Mouse (Mus musculus): ENCODE results near the gene Upp1. TPM values are rescaled to one million over a fixed set of nuclear protein-coding genes. Genes with fewer than 3 reads are reported as not detected.

Upp1 gene
- total RNA-seq (2021) = 1 to 10 TPM; 1.1 to 1.3 TPM
- long read RNA-seq, experiment 1 = 0 reads
- long read RNA-seq, experiment 2, partial matches to known transcripts = 0 of 1 reads
- long read RNA-seq, experiment 2, other reads (novel, unspliced or antisense) = 0 of 1 reads

DNA sequence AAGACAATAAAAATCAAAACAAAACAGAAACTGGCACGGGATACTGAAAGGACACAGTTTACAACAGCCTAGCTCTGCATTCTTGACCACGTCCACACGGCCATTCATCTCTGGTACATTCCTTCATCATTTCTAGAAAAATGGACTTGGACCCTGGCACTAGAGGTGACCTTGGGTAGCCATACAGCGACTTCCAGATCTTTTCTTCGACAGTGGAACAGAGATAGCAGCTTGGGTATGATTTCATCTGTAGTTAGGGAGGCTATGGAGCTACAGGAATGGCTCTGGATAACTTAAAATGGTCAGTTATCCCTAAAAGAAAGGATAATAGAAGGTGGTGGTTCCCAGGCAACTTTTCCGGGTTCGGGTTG, at the start of gene Upp1:
TSS of gene Upp1 (plus strand) at position 54 of the 371 bp plus-strand sequence.
- intact Hi-C loops (cut with DNase I; ENCODE audit: low total_unique reads) = no loop called here
- DNase-seq = no peak

DNA sequence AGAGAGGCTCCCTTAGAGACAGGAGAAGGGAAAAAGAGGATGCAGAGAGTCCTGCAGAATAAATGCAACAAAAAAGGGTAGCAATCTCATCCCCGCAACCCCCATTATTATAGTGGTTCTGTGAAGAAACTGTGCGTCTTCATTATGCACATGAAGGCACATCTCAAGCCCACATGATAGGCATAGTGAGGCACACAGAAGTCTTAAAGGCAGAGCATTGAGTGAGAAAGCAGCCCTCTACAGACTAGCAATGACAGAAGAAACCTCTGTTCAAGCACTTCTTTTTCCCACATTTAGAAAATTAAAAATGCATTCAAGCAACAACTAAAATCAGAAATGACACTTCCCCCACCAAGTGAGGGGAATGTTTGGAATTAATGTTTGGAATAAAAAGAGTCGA, 41.5 kb upstream of the Upp1 start:
- intact Hi-C loops (cut with DNase I; ENCODE audit: low total_unique reads) = no loop called here

DNA sequence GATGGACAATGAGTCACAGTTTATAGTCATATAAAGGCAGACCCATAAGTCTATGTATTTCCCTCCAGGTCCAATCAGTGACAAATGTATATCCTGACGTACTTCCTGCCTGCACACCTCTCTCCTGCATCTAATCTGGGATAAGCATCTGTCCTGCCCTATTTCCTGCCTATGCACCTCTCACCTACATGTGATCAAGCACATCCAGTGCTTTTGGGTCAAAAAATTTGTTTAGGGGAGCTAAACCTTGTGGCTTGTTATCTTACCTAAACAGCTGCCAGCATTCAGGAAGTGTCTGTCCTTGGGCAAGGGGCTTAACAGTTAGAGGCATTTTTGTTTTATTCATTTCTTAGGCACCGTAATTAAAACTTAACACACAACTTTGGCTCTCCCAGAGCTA, 4.7 kb upstream of the Upp1 start:
- DNase-seq = no peak

More for the DNA sequence above, 41.5 kb upstream of the Upp1 start:
- DNase-seq = no peak

DNA sequence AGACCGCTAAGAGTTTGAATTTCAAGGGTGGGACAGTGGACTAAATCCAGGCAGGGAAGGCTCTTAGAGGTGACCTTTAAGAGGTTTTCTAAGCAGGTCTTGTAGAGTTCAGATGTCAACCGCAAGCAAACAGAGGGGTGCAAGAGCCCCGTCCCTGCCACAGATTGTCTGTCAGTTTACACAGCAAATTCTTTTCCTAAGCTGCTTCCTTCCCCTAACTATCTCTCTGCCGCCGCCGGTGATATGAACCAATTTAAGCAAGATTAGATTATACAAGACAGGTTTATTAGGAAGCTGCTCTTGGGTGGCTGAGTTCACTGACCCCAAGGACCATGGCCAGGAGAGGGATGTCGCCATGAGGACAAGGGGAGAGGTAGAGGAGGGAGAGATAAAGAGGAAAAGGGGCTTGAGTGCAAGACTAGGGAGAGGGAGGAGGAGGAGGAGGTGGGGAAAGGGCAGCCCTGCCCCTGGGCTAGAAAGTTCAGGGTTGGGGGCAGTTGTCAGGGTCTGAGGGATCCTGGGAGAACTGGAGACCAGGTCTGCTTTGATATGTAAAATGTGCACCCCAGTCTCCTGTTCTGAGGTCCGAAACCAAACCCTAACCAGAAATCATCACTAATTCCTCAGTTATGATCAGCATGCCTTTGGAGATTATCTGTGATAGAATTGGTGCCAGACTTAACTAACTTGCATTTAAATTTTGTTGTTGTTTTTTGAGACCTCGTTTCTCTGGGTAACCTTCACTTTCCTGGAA, 2.4 kb upstream of the Upp1 start:
- no peak for DNase-seq
- intact Hi-C loops (cut with DNase I; ENCODE audit: low total_unique reads) = no loop called here

More for the DNA sequence above, 4.7 kb upstream of the Upp1 start:
- intact Hi-C loops (cut with DNase I; ENCODE audit: low total_unique reads) = no loop called here

DNA sequence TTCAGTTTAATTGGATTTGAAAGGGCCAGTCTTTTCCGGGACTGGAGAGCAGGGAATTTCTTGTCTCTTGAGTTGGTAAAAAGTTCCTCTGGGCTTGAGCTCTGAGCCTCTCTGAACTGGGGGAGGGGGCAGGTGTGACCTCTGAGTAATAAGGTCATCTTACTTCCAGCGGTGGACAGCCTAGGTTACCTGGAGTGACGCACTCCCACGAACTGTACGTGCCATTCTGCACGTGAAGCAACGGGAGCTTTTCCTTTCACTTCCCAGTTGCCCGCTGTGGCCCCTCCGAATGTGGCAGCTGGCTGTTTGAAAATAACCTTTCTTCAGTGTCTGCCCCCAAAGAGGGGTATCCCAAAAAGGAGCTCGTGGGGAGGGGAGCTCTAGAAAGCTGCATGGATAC, 1.8 kb upstream of the Upp1 start:
- no peak for DNase-seq
- intact Hi-C loops (cut with DNase I; ENCODE audit: low total_unique reads) = no loop called here

- intact Hi-C loops (cut with DNase I; ENCODE audit: low total_unique reads) = no loop called here
- DNase-seq = no peak
These were observed 987 bp upstream of the Upp1 start for GRCm38 (mm10) chr11:9116916-9117315.

DNA sequence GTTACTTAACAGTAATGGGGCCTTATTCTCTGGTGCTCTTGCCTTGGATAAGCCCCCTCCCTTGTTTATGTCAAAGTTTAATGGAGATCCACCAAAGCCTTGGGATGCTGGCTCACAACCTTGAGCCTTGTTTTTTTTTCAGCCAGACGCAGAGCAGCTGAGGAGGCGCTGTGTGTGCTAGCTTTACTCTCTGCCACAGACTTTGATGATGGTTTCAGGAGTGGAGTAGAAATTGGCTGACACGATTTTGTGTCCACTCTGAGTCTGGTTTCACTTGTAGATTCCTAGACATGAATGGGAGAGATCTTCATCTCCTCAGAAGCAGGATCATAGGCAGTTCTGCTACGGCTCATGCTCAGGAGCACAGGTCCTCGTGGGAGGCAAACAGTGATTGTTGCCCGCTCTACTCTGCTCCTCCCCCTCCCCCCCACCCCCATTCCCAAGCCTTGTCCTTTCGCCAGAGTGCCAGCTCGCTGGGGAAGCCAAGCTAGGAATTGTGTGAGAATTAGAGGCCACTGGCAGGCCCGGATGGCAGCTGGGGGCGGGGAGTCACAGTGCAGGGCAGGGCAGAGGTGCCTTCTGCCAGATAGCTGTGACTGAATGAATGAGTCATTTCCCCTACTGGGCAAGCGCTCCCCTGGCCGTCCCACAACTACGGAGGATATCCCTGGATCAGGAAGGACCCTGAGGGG, 399 bp upstream of the Upp1 start:
- DNase-seq = peak; percentile 68
- intact Hi-C loops (cut with DNase I; ENCODE audit: low total_unique reads) = no loop called here

DNA sequence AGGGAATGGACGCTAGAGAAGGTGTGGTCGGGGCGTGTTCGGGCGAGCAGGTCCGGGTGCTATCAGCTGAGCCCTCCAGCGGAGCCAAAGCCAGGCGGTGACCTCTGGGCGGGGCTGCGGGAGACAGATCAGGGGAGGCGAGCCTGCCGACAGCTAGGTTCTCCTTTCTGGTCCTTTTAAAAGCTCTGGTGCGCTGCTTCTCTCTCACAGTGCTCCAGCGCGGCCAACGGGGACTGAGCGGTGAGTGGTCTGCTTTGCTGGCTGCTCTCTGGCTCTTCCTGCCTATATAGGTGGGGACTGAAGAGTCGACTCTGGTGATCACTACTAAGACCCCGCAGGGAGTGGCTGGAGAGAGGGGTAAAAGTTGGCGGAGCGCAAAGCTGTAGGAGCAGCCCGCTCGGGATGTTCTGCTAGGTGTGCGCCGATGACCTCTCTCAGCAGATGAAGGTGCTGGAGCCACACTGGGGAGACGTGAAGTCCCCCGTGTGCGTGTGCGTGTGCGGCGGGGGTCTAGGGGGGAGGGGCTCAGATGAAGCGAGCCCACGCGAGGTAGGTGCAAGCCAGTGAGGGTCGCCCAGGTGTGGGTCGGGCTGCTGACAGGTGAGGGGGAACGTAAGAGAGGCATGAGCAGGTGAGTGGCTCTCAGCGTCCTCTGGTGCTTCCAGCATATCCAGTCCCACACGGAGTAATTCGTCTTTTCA, 668 bp downstream of the Upp1 start:
- intact Hi-C loops (cut with DNase I; ENCODE audit: low total_unique reads) = no loop called here
- peak; percentile 47 for DNase-seq

DNA sequence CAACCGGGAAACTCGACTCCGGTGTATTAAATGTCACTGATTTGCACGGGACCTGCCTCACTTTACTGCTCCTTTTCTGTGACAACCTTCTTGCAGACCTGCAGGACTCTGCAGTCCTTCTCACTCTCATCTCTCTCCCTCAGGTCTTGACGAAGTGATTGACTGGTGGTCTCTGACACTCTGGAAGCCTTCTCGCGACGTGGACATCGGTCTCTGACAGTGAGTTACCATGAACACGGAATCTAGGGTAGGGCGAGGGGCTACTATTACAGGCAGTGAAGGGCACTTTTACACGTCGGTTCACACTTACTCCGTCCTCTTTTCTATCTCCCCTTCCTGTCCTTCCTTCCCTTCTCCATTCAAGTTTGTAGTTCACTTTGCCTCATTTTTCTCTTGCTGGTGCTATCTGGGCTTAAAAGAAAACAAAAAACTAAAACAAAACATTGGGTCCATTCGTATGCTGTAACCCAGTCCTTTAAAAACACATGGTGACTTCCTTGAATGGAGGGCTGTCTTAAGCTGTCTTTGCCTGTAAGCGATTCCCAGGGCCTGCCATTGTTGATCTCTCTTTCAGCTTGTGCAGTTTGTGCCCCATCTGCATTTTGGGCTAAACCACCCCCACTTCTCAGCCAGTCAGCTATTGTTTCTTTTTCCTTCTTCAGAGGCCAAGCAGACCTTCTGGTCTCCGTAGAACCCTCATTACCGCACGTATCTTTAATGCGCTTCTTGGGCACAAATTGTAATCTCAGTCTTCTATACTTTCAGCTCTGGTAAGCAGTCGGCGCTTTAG, 1.5 kb downstream of the Upp1 start:
- intact Hi-C loops (cut with DNase I; ENCODE audit: low total_unique reads) = no loop called here
- no peak for DNase-seq

- intact Hi-C loops (cut with DNase I; ENCODE audit: low total_unique reads) = no loop called here
- no peak for DNase-seq
These were observed 4.4 kb downstream of the Upp1 start for GRCm38 (mm10) chr11:9122315-9122714.

- no peak for DNase-seq
- intact Hi-C loops (cut with DNase I; ENCODE audit: low total_unique reads) = no loop called here
These were observed 8.6 kb downstream of the Upp1 start for GRCm38 (mm10) chr11:9126373-9127107.

GRCm38 (mm10) chr11:9128110-9128509, 10.2 kb downstream of the Upp1 start:
- no peak for DNase-seq
- intact Hi-C loops (cut with DNase I; ENCODE audit: low total_unique reads) = no loop called here

DNA sequence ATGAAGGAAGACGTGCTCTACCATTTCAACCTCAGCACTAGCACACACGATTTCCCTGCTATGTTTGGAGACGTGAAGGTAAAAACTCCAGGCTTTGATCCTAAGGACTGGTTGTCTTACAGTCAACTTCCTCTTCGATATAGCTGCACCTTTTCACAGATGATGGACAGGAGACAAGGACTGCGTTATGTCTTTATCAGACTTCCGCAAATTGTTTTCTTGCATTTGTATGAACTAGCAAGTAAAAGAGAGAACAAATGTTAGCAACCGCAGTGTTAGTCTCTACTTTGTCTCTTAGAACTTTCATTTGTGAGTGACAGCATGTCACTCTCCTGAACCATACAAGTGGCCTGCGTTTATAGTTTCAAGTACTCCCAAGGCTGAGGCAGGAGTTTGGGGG, 11.6 kb downstream of the Upp1 start:
- intact Hi-C loops (cut with DNase I; ENCODE audit: low total_unique reads) = no loop called here
- DNase-seq = no peak

- intact Hi-C loops (cut with DNase I; ENCODE audit: low total_unique reads) = no loop called here
- no peak for DNase-seq
These were observed 13.8 kb downstream of the Upp1 start for GRCm38 (mm10) chr11:9131688-9132087.

GRCm38 (mm10) chr11:9135589-9136246, 17.8 kb downstream of the Upp1 start:
- no peak for DNase-seq
- intact Hi-C loops (cut with DNase I; ENCODE audit: low total_unique reads) = loop anchor here (2.0 kb wide), 1 partner anchor 153 kb away; no protein-coding TSS in a partner anchor

- intact Hi-C loops (cut with DNase I; ENCODE audit: low total_unique reads) = loop anchor here (2.0 kb wide), 1 partner anchor 154 kb away; no protein-coding TSS in a partner anchor
- peak; percentile 53 for DNase-seq
These were observed 18.6 kb downstream of the Upp1 start for GRCm38 (mm10) chr11:9136471-9136870.

- intact Hi-C loops (cut with DNase I; ENCODE audit: low total_unique reads) = no loop called here
- no peak for DNase-seq
These were observed 27.2 kb downstream of the Upp1 start for GRCm38 (mm10) chr11:9145113-9145512.

DNA sequence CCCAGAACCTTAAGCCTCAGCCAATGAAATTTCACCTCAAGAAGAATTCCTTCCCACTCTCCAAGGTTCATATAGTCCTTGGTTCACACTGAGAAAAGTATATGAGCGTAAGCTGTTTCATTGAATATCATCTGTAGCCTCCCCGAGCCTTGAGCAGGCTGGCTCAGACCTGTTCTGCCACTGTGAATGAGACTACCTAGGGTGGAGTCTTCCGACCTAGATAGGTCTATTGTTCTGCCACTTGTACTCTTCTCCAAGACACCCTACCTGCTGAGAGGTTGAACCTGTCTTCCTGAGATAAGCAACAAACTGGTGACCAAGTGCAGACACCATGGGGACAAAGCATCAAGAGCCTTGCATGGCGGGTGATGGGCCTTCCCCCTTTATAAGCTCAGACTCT, 28.2 kb downstream of the Upp1 start:
- DNase-seq = no peak
- intact Hi-C loops (cut with DNase I; ENCODE audit: low total_unique reads) = no loop called here
